Mouse (Mus musculus) C2C12 (cell line): ENCODE measurements around the gene Magi1.

Source experiments
- CTCF ChIP-seq: IDR thresholded peaks from one replicate; pipeline ENCODE4 v1.5.1; 2011; ENCODE audit not compliant: control insufficient read depth, insufficient read depth, insufficient read length
- MYOG ChIP-seq: IDR thresholded peaks from one replicate; pipeline ENCODE4 v1.6.1; 2011; ENCODE audit not compliant: control insufficient read depth, insufficient read length; ENCODE audit errors: extremely low read depth
- USF1 ChIP-seq: IDR thresholded peaks from one replicate; pipeline ENCODE4 v1.6.1; 2011; ENCODE audit warnings: low read depth, mild to moderate bottlenecking, control low read depth, moderate library complexity

GRCm38 (mm10) chr6:93845080-93845479 is 438.6 kb downstream of the Magi1 start:
- TF ChIP-seq CTCF, result no peak
- TF ChIP-seq MYOG, result no peak
- TF ChIP-seq USF1, result no peak
